Comparison of ENCODE assay signal across 8 mouse cellular contexts in genomic region chr14:75767492-75768274, GRCm38 (mm10). TPM values are rescaled to one million over a fixed set of nuclear protein-coding genes. Genes with fewer than 3 reads are reported as not detected.
A peak's percentile ranks its signal among the peaks of the same experiment; 100 is the strongest.
DNase-seq lines count a peak whose midpoint lies in the region; ATAC-seq and TF ChIP-seq lines count a peak whose summit lies in the region.

No protein-coding gene starts in this region.

- TF ChIP-seq CTCF in cortical plate, adult 2 months (IDR thresholded peaks at IDR 0.05; ENCODE audit: extremely low read depth, insufficient read depth, low read length), result peak; percentile 90

- no peaks in the 10 kb centered on the region; the same call in 1 of the 2 replicates for H3K36me3 ChIP-seq in intestine, embryonic 15.5 days
- peaks cover 57% of the 10 kb centered on the region for H3K36me3 ChIP-seq in midbrain, embryonic 12.5 days

- H3K4me3 ChIP-seq in cortical plate, adult 2 months (ENCODE audit: insufficient read depth, low read length), result no peak overlapping the region; the same call in 1 of the 2 replicates
- no peak overlapping the region for H3K4me3 ChIP-seq in intestine, embryonic 15.5 days (replicated peaks)
- no peak overlapping the region for H3K4me3 ChIP-seq in midbrain, embryonic 12.5 days

- peak; percentile 84 for ATAC-seq in intestine, embryonic 15.5 days
- peak; percentile 89 for ATAC-seq in midbrain, embryonic 12.5 days (ENCODE audit: low FRiP score, low read depth)

- H3K9ac ChIP-seq in intestine, embryonic 15.5 days, result no peak overlapping the region
- H3K9ac ChIP-seq in midbrain, embryonic 12.5 days (replicated peaks), result no peak overlapping the region; the same call in 1 of the 2 replicates

- H3K4me1 ChIP-seq in cortical plate, adult 2 months (ENCODE audit: control insufficient read depth, insufficient read depth, low read length), result no peaks in the 10 kb centered on the region
- H3K4me1 ChIP-seq in intestine, embryonic 15.5 days (replicated peaks), result no peaks in the 10 kb centered on the region
- H3K4me1 ChIP-seq in midbrain, embryonic 12.5 days, result no peaks in the 10 kb centered on the region

- TF ChIP-seq POLR2A in cortical plate, adult 2 months (IDR thresholded peaks at IDR 0.05; ENCODE audit: extremely low read depth, insufficient read depth, low read length), result no peak

- H3K27me3 ChIP-seq in intestine, embryonic 15.5 days (replicated peaks), result no peaks in the 10 kb centered on the region
- no peaks in the 10 kb centered on the region for H3K27me3 ChIP-seq in midbrain, embryonic 12.5 days

- peak overlapping the region; percentile 28 for H3K4me2 ChIP-seq in intestine, embryonic 15.5 days (replicated peaks)
- H3K4me2 ChIP-seq in midbrain, embryonic 12.5 days (replicated peaks), result 0 out of 2 replicates have a peak overlapping the region, but pooled peaks have one; percentile 20

- DNase-seq in urinary bladder, adult 18-20 months (ENCODE audit: low spot score in 2 of 2), result peak; percentile 10 to 30
- no peak for DNase-seq in urinary bladder, postnatal 4 days (ENCODE audit: low spot score in 2 of 2)
- DNase-seq in gastrocnemius, postnatal 10 days, result peak; percentile 68
- DNase-seq in left cerebral cortex, postnatal 14 days (ENCODE audit: low spot score in 2 of 2), result peak; percentile 82 to 84
- peak; percentile 39 to 73 for DNase-seq in spleen, postnatal 10 days (ENCODE audit: low spot score in 2 of 2)

- intact Hi-C loops in left cerebral cortex, postnatal 14 days (cut with DNase I), result no loop called here

- 53% methylated on average over 17 of the region's 17 CpGs for WGBS in intestine, embryonic 15.5 days
- 55% methylated on average over 17 of the region's 17 CpGs for WGBS in midbrain, embryonic 12.5 days

- H3K27ac ChIP-seq in cortical plate, adult 2 months (ENCODE audit: insufficient read depth, low read length), result no peak overlapping the region
- H3K27ac ChIP-seq in intestine, embryonic 15.5 days, result no peak overlapping the region
- peak overlapping the region; percentile 55; the same call in 1 of the 2 replicates for H3K27ac ChIP-seq in midbrain, embryonic 12.5 days (replicated peaks)

- no peaks in the 10 kb centered on the region for H3K9me3 ChIP-seq in intestine, embryonic 15.5 days
- no peaks in the 10 kb centered on the region for H3K9me3 ChIP-seq in midbrain, embryonic 12.5 days

RNA-seq across cellular contexts. Expression of gene Cog3, which starts 13.4 kb away (rescaled TPM):
- polyA plus RNA-seq in cortical plate, adult 2 months (2012; rRNA removed), result 24.3 and 24.4 TPM in 2 replicates
- 10 to 100 TPM; 10.6 to 12.6 TPM for total RNA-seq in gastrocnemius, postnatal 10 days (2021)
- polyA plus RNA-seq in intestine, embryonic 15.5 days (2015; fragmentation: Nextera tagmentation; extraction: Ambion mirVana), result 17.5 and 18.0 TPM in 2 replicates
- total RNA-seq in left cerebral cortex, postnatal 14 days (2021), result 10 to 100 TPM; 22.8 to 23.2 TPM
- polyA plus RNA-seq in midbrain, embryonic 12.5 days (2016; fragmentation: Nextera tagmentation; extraction: Ambion mirVana), result 24.3 and 26.6 TPM in 2 replicates

RNA-seq across cellular contexts. Expression of gene Slc25a30, which starts 19.2 kb away (rescaled TPM):
- 7.2 and 9.3 TPM in 2 replicates for polyA plus RNA-seq in cortical plate, adult 2 months (2012; rRNA removed)
- 1 to 10 TPM; 6.3 to 9.8 TPM for total RNA-seq in gastrocnemius, postnatal 10 days (2021)
- 2.3 and 3.0 TPM in 2 replicates for polyA plus RNA-seq in intestine, embryonic 15.5 days (2015; fragmentation: Nextera tagmentation; extraction: Ambion mirVana)
- total RNA-seq in left cerebral cortex, postnatal 14 days (2021), result 10 to 100 TPM in 1 of 2 experiments, 1 to 10 TPM in 1; 9.9 to 10.9 TPM
- 7.5 and 8.3 TPM in 2 replicates for polyA plus RNA-seq in midbrain, embryonic 12.5 days (2016; fragmentation: Nextera tagmentation; extraction: Ambion mirVana)

Comparison
In these comparisons a context has a peak if more than half of its experiments do, and no peak if none do; other contexts are left out.
1. DNase-seq: peak in urinary bladder, adult 18-20 months (2 of 2), gastrocnemius, postnatal 10 days (single experiment), left cerebral cortex, postnatal 14 days (2 of 2) and spleen, postnatal 10 days (2 of 2); none in urinary bladder, postnatal 4 days (0 of 2).